Mouse (Mus musculus) embryonic fibroblast, embryonic 13.5 days (primary cell): ENCODE measurements around the gene Churc1.

Source experiments
- CTCF ChIP-seq: IDR thresholded peaks from 2 replicates; pipeline ENCODE4 v1.5.1; 2011; ENCODE audit warnings: mild to moderate bottlenecking, control low read depth, low read length, moderate library complexity, borderline replicate concordance; ENCODE audit not compliant: insufficient read depth
- POLR2A ChIP-seq: IDR thresholded peaks from 2 replicates; pipeline ENCODE4 v1.6.1; 2011; ENCODE audit warnings: low read depth, mild to moderate bottlenecking, control low read depth, low read length, moderate library complexity

DNA sequence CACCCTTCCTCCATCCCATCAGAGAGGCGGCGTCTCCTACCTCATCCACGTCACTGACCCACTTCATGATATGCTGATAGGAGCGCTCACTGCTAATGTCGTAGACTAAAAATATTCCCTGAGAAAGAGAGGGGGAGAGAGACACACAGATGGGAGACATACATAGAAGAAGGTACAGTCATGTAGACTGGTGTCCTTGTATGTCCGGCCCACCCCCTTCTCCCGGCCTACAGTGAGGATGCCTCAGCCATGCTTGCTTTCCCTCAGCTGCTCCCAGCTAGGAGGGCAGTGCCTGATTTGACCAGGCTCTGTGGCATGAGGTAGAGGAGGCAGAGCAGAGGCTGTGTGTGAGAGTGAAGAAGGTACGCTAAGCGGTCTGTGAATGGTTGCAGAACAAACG, 37.7 kb downstream of the Churc1 start:
- TF ChIP-seq CTCF (no peak), POLR2A (no peak)
